Mouse (Mus musculus): Measurements from ENCODE around the gene D11Wsu47e.

GRCm38 (mm10) chr11:113737912-113738311, 53.7 kb downstream of the D11Wsu47e start:
- TF ChIP-seq GATA1 (IDR thresholded peaks at IDR 0.05; ENCODE audit: borderline replicate concordance, low read length) (no peak), TAL1 (conservative IDR thresholded peaks at IDR 0.05; ENCODE audit: low read depth, low read length) (no peak), CTCF (IDR thresholded peaks at IDR 0.05; ENCODE audit: low read depth, low read length) (no peak), POLR2AphosphoS5 (IDR thresholded peaks at IDR 0.05; ENCODE audit: insufficient replicate concordance, low read depth, low read length) (no peak)
